In the genomic region with DNA sequence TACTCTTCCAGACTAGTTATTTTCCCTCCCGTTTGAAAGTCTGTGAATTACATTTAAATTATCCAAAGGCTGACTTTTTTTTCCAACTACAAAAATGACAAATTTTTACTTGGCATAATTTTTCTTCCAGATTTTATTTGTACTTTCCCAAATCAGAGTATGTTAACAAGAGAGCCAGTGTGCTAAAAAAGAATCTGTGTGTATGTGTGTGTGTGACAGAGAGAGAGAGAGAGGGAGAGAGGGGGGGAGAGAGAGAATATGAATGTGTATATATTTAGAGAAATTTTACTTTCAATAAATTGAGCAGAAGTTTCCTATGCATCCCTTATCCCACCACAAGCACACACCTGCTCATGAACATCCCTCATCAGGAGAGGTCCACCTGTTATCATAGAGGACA, we compare ENCODE assay signal across 27 mouse cellular contexts. TPM values are rescaled to one million over a fixed set of nuclear protein-coding genes. Genes with fewer than 3 reads are reported as not detected.
DNase-seq lines count a peak whose midpoint lies in the region; ATAC-seq and TF ChIP-seq lines count a peak whose summit lies in the region.
"Had no signal": no experiment of that assay in that cellular context is flagged by ENCODE, and none has a peak within 500 bp of the region (broad histone marks: within the 10 kb centered on the region; RNA-seq: fewer than 3 reads in every experiment).

No protein-coding gene starts in this region.

- no peaks in the 10 kb centered on the region for H3K4me1 ChIP-seq in forebrain, embryonic 16.5 days (replicated peaks; ENCODE audit: control insufficient read depth, insufficient read depth, low read length)
- 0 out of 2 replicates have a peak, but pooled peaks cover 2% of the 10 kb centered on the region for H3K4me1 ChIP-seq in forebrain, embryonic 15.5 days
- H3K4me1 ChIP-seq in heart, adult 2 months (ENCODE audit: control insufficient read depth, insufficient read depth, low read length), result peaks cover 10% of the 10 kb centered on the region
- no peaks in the 10 kb centered on the region for H3K4me1 ChIP-seq in lung, postnatal 0 days (ENCODE audit: insufficient read depth, low read depth, low read length)
- H3K4me1 ChIP-seq: forebrain, embryonic 13.5 days had no signal

- H3K27me3 ChIP-seq in forebrain, embryonic 16.5 days (replicated peaks; ENCODE audit: control insufficient read depth, insufficient read depth, low read length), result no peaks in the 10 kb centered on the region
- H3K27me3 ChIP-seq in forebrain, embryonic 15.5 days, result peaks cover 7% of the 10 kb centered on the region; the same call in 1 of the 2 replicates
- H3K27me3 ChIP-seq in heart, adult 2 months (ENCODE audit: control insufficient read depth, insufficient read depth, low read length), result no peaks in the 10 kb centered on the region
- no peaks in the 10 kb centered on the region for H3K27me3 ChIP-seq in lung, postnatal 0 days (replicated peaks; ENCODE audit: insufficient read depth, low read length)
- H3K27me3 ChIP-seq: heart, embryonic 12.5 days had no signal

- no peak for TF ChIP-seq CTCF in heart, adult 2 months (IDR thresholded peaks at IDR 0.05)
- no peak for TF ChIP-seq CTCF in lung, postnatal 0 days (IDR thresholded peaks at IDR 0.05)

- no peaks in the 10 kb centered on the region for H3K36me3 ChIP-seq in forebrain, embryonic 16.5 days (ENCODE audit: control insufficient read depth, insufficient read depth)
- H3K36me3 ChIP-seq in forebrain, embryonic 15.5 days, result no peaks in the 10 kb centered on the region
- peaks cover 15% of the 10 kb centered on the region for H3K36me3 ChIP-seq in heart, adult 2 months (ENCODE audit: control insufficient read depth, insufficient read depth, low read length)
- no peaks in the 10 kb centered on the region for H3K36me3 ChIP-seq in lung, postnatal 0 days (ENCODE audit: insufficient read depth, low read length)
- H3K36me3 ChIP-seq: embryonic facial prominence, embryonic 10.5 days; embryonic facial prominence, embryonic 13.5 days; heart, embryonic 12.5 days; hindbrain, embryonic 12.5 days; hindbrain, embryonic 15.5 days had no signal

- no peak for DNase-seq in heart, adult 2 months
- no peak for DNase-seq in heart, adult 8-10 months (ENCODE audit: low spot score)
- DNase-seq in lung, postnatal 0 days (ENCODE audit: low spot score), result no peak
- no peak for DNase-seq in lung, postnatal 36 days
- no peak for DNase-seq in embryo, embryonic 11 days
- DNase-seq: adrenal gland, adult 8-10 months; adrenal gland, postnatal 25 days; cerebellum, adult 11 months; cerebellum, adult 2 months; cerebellum, adult 9-11 months; cerebellum, postnatal 25 days; gastrocnemius, postnatal 36 days; heart, postnatal 14 days had no signal

- peak; percentile 59; the same call in 1 of the 2 replicates for ATAC-seq in forebrain, embryonic 16.5 days
- ATAC-seq in forebrain, embryonic 15.5 days (replicated peaks), result no peak; the same call in 1 of the 2 replicates
- ATAC-seq in lung, postnatal 0 days, result no peak
- ATAC-seq: activated CD4-positive, CD25-positive, alpha-beta regulatory T cell, adult 4 months; forebrain, embryonic 13.5 days; intestine, postnatal 0 days had no signal

- H3K27ac ChIP-seq in forebrain, embryonic 16.5 days (ENCODE audit: low read length), result no peak overlapping the region
- no peak overlapping the region for H3K27ac ChIP-seq in forebrain, embryonic 15.5 days (replicated peaks)
- H3K27ac ChIP-seq in heart, adult 2 months, result peak overlapping the region; percentile 24
- H3K27ac ChIP-seq in lung, postnatal 0 days (ENCODE audit: low read length), result no peak overlapping the region
- H3K27ac ChIP-seq: embryonic facial prominence, embryonic 10.5 days; embryonic facial prominence, embryonic 13.5 days; forebrain, embryonic 13.5 days; hindbrain, embryonic 12.5 days; hindbrain, embryonic 15.5 days had no signal

- H3K9me3 ChIP-seq in forebrain, embryonic 16.5 days (ENCODE audit: control insufficient read depth, low read length), result no peaks in the 10 kb centered on the region
- no peaks in the 10 kb centered on the region for H3K9me3 ChIP-seq in forebrain, embryonic 15.5 days
- H3K9me3 ChIP-seq in lung, postnatal 0 days (ENCODE audit: low read length), result no peaks in the 10 kb centered on the region
- H3K9me3 ChIP-seq: embryonic facial prominence, embryonic 10.5 days; embryonic facial prominence, embryonic 13.5 days; forebrain, embryonic 13.5 days; heart, embryonic 12.5 days; hindbrain, embryonic 12.5 days; hindbrain, embryonic 15.5 days had no signal

- no peak overlapping the region for H3K4me2 ChIP-seq in forebrain, embryonic 16.5 days (ENCODE audit: low read length)
- H3K4me2 ChIP-seq in forebrain, embryonic 15.5 days (replicated peaks), result no peak overlapping the region
- H3K4me2 ChIP-seq in lung, postnatal 0 days (replicated peaks; ENCODE audit: low read depth, low read length), result peak overlapping the region; percentile 25; the same call in 1 of the 2 replicates
- H3K4me2 ChIP-seq: embryonic facial prominence, embryonic 13.5 days; forebrain, embryonic 13.5 days; hindbrain, embryonic 12.5 days had no signal

- WGBS in forebrain, embryonic 16.5 days, result 57% methylated on average over 1 of the region's 1 CpGs
- WGBS in forebrain, embryonic 15.5 days, result 62% methylated on average over 1 of the region's 1 CpGs
- WGBS in heart, adult 2 months, result 44% methylated on average over 1 of the region's 1 CpGs
- WGBS in lung, postnatal 0 days, result 51% methylated on average over 1 of the region's 1 CpGs

- H3K4me3 ChIP-seq in forebrain, embryonic 16.5 days (replicated peaks; ENCODE audit: low read length), result no peak overlapping the region
- H3K4me3 ChIP-seq in forebrain, embryonic 15.5 days, result no peak overlapping the region
- H3K4me3 ChIP-seq in heart, adult 2 months, result no peak overlapping the region
- H3K4me3 ChIP-seq in lung, postnatal 0 days (ENCODE audit: low read depth, low read length), result no peak overlapping the region
- H3K4me3 ChIP-seq: embryonic facial prominence, embryonic 10.5 days; embryonic facial prominence, embryonic 13.5 days; erythroblast, embryonic 14.5 days; forebrain, embryonic 13.5 days; heart, embryonic 12.5 days; hindbrain, embryonic 12.5 days; hindbrain, embryonic 15.5 days had no signal

- no peaks in the 10 kb centered on the region for H3K79me2 ChIP-seq in heart, adult 2 months (replicated peaks; ENCODE audit: control insufficient read depth, insufficient read depth, low read length)

- intact Hi-C loops in heart, adult 2 months (cut with DNase I), result no loop called here

- no peak overlapping the region for H3K9ac ChIP-seq in forebrain, embryonic 16.5 days (replicated peaks; ENCODE audit: low read depth, low read length)
- H3K9ac ChIP-seq in forebrain, embryonic 15.5 days (replicated peaks), result no peak overlapping the region
- no peak overlapping the region for H3K9ac ChIP-seq in heart, adult 2 months (ENCODE audit: low read depth, low read length)
- H3K9ac ChIP-seq in lung, postnatal 0 days (replicated peaks; ENCODE audit: low read depth), result no peak overlapping the region
- H3K9ac ChIP-seq: embryonic facial prominence, embryonic 13.5 days; forebrain, embryonic 13.5 days; heart, embryonic 12.5 days; hindbrain, embryonic 12.5 days; hindbrain, embryonic 15.5 days had no signal

- TF ChIP-seq EP300 in heart, adult 2 months (IDR thresholded peaks at IDR 0.05; ENCODE audit: insufficient read depth, low read depth, low read length), result no peak
- TF ChIP-seq EP300 in lung, postnatal 0 days (IDR thresholded peaks at IDR 0.05), result no peak

- TF ChIP-seq POLR2A in heart, adult 2 months (IDR thresholded peaks at IDR 0.05; ENCODE audit: insufficient read depth, low read depth, low read length), result no peak

RNA-seq across cellular contexts. Expression of a gene that starts 9.4 kb away (rescaled TPM):
- polyA plus RNA-seq in forebrain, embryonic 16.5 days (2015; fragmentation: Nextera tagmentation; extraction: Ambion mirVana), result 1.4 and 2.2 TPM in 2 replicates
- polyA plus RNA-seq in forebrain, embryonic 15.5 days (2015; fragmentation: Nextera tagmentation; extraction: Ambion mirVana), result 1.8 and 1.9 TPM in 2 replicates
- total RNA-seq in heart, adult 2 months (2021), result 10 to 100 TPM; 23.0 to 28.8 TPM
- polyA plus RNA-seq in heart, adult 2 months (2012; rRNA removed), result 19.3 and 30.3 TPM in 2 replicates
- total RNA-seq in heart, adult 8-10 months (2022), result 10 to 100 TPM; 23.9 to 27.7 (median 24.9) TPM
- polyA plus RNA-seq in lung, postnatal 0 days (2015; fragmentation: Nextera tagmentation; extraction: Ambion mirVana), result 3.0 and 3.8 TPM in 2 replicates
- total RNA-seq: common myeloid progenitor, adult 5-6 weeks; granulocyte monocyte progenitor cell, adult 5-6 weeks; hematopoietic stem cell, adult 5-6 weeks had no signal
- polyA plus RNA-seq: activated CD4-positive, CD25-positive, alpha-beta regulatory T cell, adult 4 months; erythroblast, embryonic 14.5 days had no signal
